Mouse (Mus musculus): ENCODE measurements around the gene Kit.

GRCm38 (mm10) chr5:75663768-75664167 is 89.1 kb downstream of the Kit start:
- no peak for TF ChIP-seq CTCF (IDR thresholded peaks at IDR 0.05; ENCODE audit: borderline replicate concordance, control insufficient read depth, extremely low read depth, insufficient read depth, low read length, poor library complexity)
- no peak for TF ChIP-seq POLR2A (IDR thresholded peaks at IDR 0.05; ENCODE audit: control insufficient read depth, extremely low read depth, insufficient read depth, low read length, poor library complexity)

All from thymus, adult 2 months (tissue).